Mouse (Mus musculus) megakaryocyte, adult 5-6 weeks (primary cell): ENCODE results near the gene Nfix. TPM values are rescaled to one million over a fixed set of nuclear protein-coding genes. Genes with fewer than 3 reads are reported as not detected.
A peak's percentile ranks its signal among the peaks of the same experiment; 100 is the strongest.

Source experiments
- ATAC-seq: 2 replicates; pipeline ENCODE4 v1.8.0; 2016; ENCODE audit warnings: mild to moderate bottlenecking, inconsistent platforms; ENCODE audit not compliant: poor library complexity, severe bottlenecking
- total RNA-seq, 2 experiments: library from RNA; stranded (forward) in 1 of 2; stranded (reverse) in 1 of 2; fragments of 153-499, 151-499 nt in 1 of 2; fragments of 221-1000, 200-1000 nt in 1 of 2; gene quantifications; 2 replicates each; pipeline versions ENCODE4 v1.2.3 to v1.2.4; 2015 to 2017

Gene Nfix
- total RNA-seq, 2 experiments from 2014 or later: 7.7 to 23.8 TPM

DNA sequence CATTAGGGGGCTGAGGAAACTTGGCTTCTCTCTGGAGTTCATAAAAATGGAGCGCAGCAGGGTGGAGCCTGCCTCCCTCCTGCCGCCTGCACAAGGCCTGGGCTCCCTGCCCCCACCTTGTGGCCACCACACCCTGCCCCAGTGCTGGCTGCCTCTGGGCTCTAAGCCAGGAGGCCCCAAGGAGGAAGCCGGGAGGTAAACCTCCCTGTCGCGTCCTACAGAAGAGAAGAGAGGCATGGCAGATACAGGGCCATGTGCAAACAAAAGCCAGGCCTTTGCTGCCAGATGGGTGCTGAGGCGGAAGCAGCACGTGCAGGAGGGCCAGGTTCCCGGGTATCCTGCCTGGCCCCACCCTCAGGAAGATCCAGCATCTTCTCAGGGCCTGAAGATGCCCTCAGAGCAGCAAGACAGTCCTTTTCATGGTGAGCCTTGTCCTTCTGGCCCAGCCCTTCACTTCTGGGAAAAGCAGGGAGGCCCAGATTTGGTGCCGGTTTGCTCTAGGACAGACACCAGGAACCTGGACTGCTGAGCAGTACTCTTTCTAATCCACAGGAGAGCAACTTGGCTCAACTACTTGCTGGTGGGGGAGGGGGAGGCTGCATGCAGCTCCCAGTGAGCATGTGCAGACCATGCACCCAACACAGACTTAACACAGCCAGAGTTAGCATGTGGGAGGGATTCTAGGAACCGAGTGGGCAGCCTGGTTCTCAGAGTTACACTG, 77.1 kb downstream of the Nfix start, which contains the start of gene G430095P16Rik:
Gene G430095P16Rik, plus strand, starts transcription at position 158 of the 721 bp plus-strand sequence.
- ATAC-seq: peak; percentile 95

DNA sequence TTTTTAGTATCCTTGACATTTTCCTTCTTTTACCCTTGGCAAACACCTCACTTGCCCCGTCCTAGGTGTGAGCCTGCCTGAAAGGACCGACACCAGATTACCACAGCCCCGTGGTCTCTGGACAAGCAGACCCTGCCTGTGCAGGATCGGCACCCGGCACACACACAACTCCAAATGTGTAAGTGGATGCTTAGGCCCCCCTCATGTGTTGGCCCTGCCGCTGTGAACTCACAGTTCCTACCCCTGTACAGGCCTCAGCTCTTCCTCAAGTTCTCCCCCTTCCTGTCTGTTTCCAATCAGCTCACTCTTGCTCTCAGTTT, 77.7 kb downstream of the Nfix start:
- no peak for ATAC-seq

DNA sequence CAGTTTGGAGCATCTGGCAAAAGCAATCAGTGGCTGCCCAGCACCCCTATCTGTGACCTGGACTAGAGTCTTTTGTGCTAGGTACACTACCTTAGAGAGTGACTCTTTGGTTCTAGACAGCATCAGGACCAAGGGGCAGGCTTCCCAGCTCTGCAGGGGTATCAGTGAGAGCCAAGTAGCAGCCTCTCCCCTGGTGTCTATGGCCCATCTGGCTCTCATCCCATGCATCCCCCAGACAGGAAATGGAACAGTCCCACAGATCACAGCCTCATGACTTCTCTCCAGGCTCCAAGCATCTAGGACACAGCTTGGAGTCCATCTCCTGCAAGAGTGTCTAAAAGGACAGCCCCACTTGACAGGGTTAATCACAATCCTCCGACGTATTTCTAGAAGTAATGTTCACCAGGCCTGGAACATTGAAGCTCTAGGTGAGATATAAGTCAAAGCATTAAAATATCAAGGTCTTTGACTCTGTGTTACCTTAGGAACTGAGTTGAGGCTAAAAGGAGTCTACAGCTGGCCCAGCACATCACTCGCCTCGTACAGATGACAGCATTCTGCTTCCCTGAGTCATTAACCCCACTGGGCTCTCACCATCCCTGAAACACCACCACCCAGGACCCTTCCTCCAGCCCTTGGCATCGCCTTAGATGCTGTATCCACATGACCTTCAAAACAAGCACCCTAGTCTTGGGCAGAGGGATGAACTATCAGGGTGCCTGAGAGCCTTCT, 81.0 kb downstream of the Nfix start:
- ATAC-seq: no peak

DNA sequence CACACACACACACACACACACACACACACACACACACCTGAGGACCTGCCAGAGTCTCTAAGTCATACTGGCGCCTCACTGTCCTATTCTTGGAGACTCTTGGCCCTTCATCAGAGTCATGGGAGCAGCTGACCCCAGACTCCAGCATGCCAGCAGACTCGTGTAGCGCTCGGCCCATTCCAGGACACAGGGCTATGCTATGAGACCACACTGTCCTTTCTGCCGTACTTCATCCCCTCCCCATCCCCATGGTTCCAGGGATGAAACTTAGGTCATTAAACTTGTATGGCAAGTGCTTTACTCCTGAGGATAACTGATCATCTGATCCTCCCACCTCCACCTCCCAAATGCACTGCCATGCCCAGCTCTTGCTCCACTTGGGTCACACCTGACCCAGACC, 81.7 kb downstream of the Nfix start:
- no peak for ATAC-seq

DNA sequence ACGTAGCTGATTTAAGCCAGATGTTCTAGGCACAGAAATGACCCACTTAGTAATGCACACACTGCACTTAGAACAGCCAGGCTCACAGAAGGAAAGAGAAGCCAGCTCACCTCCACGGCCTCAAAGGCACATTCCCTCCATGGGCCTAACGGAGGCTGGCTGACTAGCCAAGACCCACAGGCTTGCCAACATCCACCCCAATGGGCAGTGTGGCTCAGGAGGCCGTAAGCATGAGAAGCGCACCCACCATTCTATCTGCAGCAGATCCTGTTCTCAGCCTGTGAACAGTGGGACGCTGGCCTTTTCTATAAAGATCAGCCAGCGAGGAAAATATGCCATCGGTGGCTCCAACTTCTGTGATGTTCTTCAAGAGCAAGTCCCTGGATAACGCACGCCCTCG, 83.4 kb downstream of the Nfix start:
- no peak for ATAC-seq

DNA sequence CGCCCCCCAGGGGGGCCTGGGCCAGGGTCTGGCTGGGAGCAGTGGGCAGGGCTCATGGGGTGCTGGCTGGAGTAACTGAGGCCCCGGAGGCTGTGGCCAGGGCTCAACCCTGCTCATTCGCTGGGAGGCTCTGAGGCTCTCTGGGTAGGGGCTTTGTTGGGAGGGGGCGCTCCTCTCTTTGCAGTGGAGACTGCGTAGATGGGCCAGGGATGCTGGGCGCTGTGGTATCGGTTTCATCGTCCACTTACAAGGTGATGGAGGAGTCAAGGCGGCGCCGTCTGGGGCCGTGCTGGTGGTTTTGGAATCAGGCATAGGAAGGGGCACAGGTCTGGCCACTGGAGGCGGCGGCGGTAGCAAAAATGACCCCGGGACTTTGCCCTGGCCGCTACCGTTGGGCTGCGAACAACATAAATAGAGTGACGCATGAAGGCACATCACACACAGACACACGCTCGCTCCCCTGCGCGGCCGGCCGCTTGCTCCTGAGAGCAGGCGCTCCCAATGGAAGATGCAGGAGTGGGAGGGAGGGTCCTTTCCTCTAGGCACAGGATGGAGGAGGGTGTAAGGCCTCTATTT, 84.2 kb downstream of the Nfix start:
- no peak for ATAC-seq

DNA sequence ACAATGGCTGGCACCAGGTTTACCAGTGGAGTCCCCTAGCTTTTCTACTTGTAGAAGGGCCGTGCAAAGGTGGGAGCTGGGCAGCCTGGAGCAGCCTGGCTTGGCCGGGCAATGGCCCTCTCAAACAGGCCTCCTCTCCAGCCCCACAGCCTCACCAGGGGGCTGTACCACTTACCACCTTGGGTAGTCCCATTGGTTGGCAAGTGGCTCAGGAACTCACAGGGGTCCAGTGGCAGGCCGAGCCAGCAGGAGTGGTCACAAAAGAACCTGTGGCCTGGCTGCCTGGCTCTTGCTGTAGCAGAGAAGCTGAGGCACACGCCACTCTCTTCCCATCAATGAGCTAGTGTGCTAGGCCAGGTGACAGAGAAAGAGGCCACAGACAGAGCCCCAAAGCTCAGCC, 86.0 kb downstream of the Nfix start:
- ATAC-seq: no peak

DNA sequence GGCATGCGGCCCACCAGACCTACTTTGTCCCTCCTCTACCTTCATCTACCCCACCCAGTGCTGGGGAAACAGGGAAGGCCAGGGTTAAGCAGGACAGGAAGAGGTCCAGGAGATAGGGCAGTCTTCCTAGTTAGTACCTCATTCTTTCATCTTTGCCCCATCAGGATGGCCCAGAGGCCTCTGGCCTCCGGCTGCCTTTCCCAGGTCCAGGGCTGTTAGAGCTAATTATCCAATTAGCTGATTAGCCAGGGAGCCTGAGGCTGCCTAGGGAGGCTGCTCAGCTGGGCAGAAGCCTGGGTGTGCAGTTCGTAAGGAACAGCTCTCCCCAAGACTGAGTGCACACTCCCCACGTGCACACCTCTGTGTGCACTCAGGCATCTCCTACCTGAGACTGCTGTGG, 86.8 kb downstream of the Nfix start:
- ATAC-seq: no peak

DNA sequence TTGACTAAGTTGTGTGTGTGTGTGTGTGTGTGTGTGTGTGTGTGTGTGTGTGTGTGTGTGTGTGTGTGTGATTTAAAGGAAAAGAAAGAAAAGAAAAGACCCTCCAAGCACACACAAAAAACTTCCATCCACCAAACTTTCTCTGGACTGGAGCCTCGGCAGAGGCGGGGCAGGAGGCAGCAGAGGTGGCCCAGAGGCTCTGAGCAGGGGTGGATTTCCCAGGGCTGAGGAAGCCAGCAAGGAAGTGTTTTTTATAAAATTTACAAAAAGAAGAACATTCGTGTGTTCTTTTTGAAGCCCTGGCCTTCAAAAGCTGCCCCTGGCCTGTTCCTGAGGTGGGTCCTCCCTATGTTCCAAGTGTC, 87.4 kb downstream of the Nfix start:
- no peak for ATAC-seq

DNA sequence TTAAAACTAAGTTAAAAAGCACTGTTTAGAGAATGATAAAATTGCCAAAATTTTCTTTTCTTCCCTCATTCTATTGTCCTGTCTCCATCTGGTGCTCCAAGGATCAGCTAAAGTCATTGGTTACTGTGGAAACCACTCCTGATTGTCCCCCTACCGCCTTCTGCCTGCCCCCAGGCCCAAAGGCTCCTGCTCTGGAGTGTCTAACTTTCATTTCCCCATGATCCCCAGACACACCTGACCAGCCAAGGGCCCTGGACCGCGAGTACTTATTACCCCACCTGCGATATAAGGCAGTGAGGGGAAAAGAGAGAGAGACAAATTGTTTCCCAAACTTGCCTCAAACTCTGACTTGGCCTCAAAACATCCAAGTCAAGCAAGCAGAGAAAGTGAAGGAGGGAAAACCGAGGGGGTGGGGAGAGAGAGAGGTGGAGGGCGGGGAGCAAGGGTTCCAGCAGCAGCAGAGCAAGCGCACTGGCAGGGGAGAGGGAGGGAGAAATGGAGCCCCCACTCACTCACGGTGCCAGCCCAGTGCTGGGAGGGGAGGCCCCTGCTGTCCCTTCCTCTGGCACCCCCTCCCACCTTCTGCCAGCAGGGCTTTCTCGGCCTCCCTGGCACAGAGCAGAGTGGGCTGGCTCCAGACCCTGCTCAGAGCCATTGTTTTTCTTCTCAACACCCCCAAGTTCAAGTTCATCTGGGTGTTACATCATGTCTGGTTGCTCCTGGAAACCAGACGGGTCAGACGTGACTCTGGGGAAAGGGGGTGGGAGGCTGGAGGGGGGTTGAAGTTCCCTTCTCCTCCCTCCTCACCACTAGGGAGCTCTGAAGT, 88.0 kb downstream of the Nfix start:
- no peak for ATAC-seq

DNA sequence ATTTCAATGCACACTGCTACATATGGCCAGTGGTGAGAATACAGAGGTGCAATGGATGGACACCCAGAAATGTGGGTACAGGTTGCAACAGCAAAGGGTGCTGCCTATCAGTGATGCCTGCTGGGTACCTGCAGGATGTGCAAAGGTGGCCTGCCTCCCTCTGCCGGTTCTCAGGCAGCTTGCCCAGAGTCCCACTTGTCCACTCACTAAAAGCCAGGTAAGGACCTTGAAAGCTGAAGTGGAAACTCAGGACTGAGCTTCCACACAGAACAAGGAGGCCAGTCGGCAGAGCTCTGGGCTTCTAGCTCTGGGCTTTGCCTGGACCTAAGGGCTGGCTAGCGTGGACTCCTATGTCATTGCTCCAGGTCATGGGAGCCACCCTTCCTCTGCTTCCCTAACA, 88.8 kb downstream of the Nfix start:
- ATAC-seq: no peak

DNA sequence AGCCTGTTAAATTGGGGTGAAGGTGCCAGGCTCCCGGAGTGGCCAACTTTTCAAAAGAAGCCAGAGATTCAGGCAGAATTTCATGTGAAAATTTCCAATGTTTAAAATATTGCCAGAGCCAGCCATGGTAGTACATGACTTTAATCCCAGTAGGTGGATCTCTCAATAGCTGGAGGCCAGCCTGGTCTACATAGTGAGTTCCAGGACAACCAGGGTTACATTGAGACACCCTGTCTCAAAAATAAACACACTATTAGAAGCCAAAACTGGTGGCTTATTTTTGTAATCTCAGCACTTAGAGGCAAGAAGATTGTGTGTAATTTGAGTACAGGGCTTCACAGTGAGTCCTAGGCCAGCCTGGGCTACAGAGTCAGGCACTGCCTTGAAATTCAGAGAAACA, 90.2 kb downstream of the Nfix start:
- ATAC-seq: no peak

DNA sequence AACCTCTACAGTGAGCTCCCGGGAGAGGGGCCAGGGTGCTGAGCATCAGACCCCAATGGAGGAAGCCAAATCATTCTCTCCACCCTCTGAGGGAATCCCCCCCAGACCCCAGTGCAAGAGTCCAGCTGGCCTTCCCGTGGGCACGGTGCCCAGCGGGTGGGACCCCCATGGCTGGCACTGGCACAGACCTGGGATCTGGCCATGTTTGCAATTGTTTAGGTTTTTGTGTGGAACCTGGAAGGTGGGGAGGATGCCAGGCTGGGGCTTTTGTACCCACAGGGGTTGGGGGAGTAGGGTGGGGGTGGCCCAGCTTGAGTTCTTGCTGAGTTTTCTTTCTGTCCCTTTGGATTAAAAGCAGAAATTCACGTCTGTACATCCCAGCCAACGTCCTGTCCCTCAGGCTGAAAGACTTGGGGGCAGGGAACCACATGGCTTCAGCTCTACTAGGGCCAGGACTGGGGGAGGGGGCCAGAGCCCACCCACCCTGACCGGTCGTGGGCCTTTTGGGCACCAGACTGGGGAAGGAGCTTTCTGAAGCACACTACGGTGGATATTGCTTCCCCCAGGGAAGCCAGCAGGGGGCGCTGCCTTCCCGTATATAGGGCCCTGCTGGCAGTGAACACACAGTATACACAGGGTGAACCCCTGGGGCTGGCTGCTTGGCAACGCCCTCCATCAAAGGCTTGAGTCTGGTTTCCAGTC, 91.2 kb downstream of the Nfix start:
- ATAC-seq: peak; percentile 57

DNA sequence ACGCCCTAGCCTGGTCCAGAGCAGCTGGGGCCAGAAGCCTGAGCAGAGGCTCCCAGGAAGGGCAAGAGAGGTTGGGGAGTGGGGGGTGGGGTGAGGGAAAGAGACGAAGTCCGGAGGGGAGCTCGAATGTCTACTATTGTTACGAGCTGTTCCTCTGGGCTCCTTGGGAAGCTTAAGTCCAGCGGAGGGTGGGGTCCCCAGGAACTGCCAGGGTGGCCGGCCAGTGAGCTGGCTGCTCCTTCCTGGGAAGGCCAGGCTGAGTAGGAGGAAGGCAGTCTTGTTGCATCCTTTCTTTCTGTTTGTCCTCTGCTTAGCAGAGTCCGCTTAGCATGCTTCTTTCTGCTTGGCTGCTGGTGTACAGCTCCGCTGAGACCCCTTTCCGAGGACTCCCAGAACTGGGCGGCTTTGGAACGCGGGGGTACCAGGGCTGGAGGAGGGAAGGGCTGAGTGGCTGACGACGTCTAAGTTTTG, 92.0 kb downstream of the Nfix start:
- ATAC-seq: no peak

DNA sequence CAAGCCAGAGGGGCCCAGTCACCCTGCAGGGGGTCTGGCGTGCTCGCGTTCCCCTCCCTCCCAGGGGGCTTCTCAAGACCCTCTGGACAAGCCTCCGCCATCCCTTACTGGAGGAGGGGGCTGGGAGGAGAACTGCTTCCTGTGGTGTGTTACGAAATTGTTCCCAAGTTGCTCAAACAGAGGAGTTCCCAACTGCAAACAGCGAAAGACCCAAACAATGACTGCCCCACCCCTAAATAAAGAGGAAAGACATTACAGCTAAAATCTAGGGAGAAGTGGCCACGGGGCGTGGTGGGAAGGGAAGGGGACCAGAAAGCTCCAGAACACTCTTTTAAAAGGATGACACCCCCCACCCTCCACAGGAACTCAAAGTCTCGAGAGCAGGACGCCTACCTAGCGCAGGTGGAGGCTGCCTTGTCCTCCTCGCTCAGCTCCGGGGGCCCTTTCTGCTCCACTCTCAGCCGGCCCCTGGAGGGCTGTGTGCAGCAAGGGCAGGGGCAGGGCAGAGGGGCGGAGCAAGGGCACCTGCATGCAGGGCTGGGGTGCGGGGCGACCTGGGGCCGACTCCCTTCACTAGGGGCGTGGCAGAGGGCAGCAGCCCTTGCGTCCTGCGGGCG, 92.8 kb downstream of the Nfix start:
- ATAC-seq: peak; percentile 56

DNA sequence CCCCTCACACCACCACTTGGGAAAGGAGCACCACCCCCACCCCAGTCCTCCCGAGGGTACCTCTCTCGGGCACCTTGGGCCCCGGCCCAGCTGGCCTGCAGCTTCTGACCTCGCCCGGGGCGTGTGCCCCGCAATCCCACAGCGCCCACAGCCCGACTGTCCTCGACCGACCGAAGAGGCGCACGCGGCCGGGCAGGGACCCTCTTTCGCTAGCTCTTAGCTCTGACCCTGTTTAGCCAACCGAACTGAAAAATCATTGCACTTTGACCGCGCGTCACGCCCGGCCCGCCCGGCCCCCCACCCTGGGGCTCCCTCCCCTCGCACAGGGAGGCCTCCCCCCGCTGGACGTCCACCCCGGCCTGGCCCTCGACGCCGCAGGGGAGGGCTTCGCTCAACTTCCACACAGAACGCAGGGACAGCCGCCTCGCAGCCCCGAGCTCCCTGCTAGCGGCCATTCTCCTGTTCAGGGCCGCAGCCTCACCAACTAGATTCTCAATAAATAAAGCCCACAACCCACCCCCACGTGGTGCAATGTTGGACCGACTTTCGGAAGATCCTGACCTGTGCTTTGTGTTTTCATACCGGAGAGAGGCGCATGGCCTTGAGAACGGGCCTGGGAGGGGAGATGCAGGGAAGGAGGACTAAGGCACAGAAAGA, 93.4 kb downstream of the Nfix start:
- ATAC-seq: peak; percentile 30

DNA sequence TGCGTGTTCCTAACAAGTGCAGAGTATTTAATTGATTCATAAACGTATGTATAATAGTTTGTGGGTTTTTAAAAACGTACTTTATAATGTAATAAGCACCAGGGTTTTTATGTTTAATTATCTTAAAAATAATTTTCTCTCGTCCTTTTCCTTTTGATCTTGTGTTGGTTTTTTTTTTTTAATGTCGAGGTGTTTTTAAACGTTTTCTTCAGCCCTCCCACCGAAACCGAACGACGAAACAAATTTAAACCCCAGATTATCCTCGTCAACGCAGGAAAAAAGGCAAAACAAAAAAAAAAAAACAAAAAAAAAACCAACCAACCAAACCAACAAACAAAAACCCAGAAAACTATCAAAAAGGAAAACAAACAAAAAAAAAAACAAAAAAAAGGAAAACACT, 94.2 kb downstream of the Nfix start:
- ATAC-seq: no peak

DNA sequence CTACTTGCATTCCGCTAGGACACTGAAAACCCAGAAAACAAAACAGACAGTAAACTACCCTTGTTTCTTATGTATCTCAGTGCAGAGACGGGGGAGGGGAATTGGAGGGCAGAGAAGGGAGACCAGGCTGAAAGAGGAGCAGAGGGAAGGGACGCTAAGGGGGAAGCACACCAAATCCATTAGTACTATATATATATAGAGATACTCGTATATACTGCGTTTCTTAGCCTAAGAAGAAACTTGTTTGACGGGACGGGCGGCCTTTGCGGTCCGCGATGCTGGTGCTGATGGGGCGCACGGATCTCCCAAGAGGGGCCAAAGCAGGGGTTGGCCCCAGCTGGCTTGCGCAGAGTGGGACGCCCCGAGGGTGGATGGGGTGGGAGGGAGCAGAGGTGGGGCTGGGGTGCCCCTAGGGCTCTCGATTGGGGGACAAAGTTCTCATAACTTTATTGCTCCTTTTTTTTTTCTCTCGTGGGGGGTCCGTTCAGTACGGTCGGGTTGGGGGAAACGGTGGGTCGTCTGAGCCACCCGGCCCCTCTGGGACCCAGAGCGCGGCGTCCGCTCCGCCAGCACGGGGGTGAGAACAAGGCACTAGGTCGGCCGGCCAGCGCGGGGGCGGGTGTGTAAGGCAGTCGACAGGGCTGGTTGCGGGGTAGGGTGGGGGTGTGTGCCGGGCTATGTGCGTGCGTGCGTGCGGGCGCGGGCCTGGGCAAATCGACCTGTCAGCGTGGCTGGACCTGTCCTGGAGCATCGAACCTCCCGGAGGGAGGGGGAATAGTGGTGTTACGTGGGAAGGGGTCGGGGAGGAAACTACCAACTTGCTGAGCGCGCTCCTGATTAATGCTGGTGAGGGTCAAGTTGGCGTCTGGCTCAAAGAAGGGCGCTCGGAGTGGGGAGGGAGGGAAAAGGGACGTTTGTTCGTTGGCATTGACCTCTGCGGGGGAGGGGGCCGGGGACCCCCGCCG, 95.0 kb downstream of the Nfix start:
- ATAC-seq: no peak

DNA sequence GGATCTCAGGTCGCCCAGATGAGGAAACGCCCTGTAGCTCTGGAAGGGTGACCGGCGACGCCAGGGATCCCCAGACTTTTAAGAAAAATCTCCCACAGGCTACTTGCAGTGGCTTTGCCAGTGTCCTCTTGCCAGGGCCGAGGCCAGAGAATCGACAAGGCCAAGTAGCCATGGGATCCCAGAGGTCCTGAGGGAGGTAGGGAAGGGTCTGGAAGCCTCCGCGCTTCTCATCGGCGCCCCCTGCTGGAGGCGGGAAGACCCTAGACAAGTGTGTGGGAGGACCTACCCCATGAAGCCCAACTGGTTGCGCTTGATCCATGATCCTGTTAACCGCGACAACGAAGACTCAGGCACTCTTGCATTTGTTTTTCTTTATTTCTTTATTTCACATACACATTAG, 95.8 kb downstream of the Nfix start:
- no peak for ATAC-seq
